ENCODE assay signal across 8 mouse cellular contexts in genomic region chr11:20035343-20035928, GRCm38 (mm10).
DNase-seq lines count a peak whose midpoint lies in the region; ATAC-seq and TF ChIP-seq lines count a peak whose summit lies in the region.

No protein-coding gene starts in this region.

- H3K9ac ChIP-seq in kidney, postnatal 0 days (ENCODE audit: low read depth, low read length): no peak overlapping the region
- peak overlapping the region; percentile 28; the same call in 1 of the 2 replicates for H3K9ac ChIP-seq in ES-E14 (ENCODE audit: insufficient read depth, low read depth, low read length, poor library complexity, severe bottlenecking)

- no peaks in the 10 kb centered on the region for H3K79me2 ChIP-seq in myocyte (ENCODE audit: control insufficient read depth, insufficient read depth)

- no peak overlapping the region for H3K27ac ChIP-seq in kidney, postnatal 0 days
- H3K27ac ChIP-seq in ES-E14 (ENCODE audit: insufficient read depth, low read depth, low read length, poor library complexity, severe bottlenecking): peak overlapping the region; percentile 15; the same call in 1 of the 2 replicates

- no peaks in the 10 kb centered on the region for H3K9me3 ChIP-seq in kidney, postnatal 0 days (replicated peaks; ENCODE audit: low read length)
- no peaks in the 10 kb centered on the region for H3K9me3 ChIP-seq in ES-E14 (ENCODE audit: control insufficient read depth, insufficient read depth, low read depth, low read length)

- H3ac ChIP-seq in myocyte (ENCODE audit: control insufficient read depth, insufficient read length): peak overlapping the region; percentile 13

- no peak overlapping the region for H3K4me3 ChIP-seq in kidney, postnatal 0 days (replicated peaks; ENCODE audit: low read depth, low read length)
- peak overlapping the region in 1 of 2 experiments; percentile 1; a peak in 2 of 4 replicates for H3K4me3 ChIP-seq in ES-E14 (ENCODE audit: insufficient read depth in 1 of 2, low read depth in 1 of 2, low read length in 2 of 2, poor library complexity in 1 of 2, severe bottlenecking in 1 of 2)
- H3K4me3 ChIP-seq in myocyte: no peak overlapping the region

- in situ Hi-C loops in ES-E14 (cut with MboI; ENCODE audit: low sequenced_read_pairs in 2 of 2, unreplicated experiment in 2 of 2): loop anchor here (10.0 to 25.0 kb wide), 3 partner anchors 121 to 448 kb away; no protein-coding TSS in a partner anchor

- WGBS in kidney, postnatal 0 days: 54% methylated on average over 11 of the region's 11 CpGs

- H3K27me3 ChIP-seq in kidney, postnatal 0 days (ENCODE audit: insufficient read depth, low read length): no peaks in the 10 kb centered on the region
- H3K27me3 ChIP-seq in myocyte (ENCODE audit: control insufficient read depth, insufficient read depth, insufficient read length): no peaks in the 10 kb centered on the region

- no peak for DNase-seq in kidney, postnatal 0 days (ENCODE audit: low spot score)
- no peak for DNase-seq in kidney, postnatal 4 days
- DNase-seq in ES-E14 (ENCODE audit: low read depth, low spot score): peak; percentile 64
- no peak for DNase-seq in neural tube, embryonic 10.5 days (ENCODE audit: extremely low spot score, low spot score)
- no peak for DNase-seq in B cell, adult 2 months
- no peak for DNase-seq in ovary, postnatal 36 days (ENCODE audit: low spot score)

- TF ChIP-seq POLR2A in myocyte (IDR thresholded peaks at IDR 0.05; ENCODE audit: insufficient read length, low read depth): no peak

- H3K4me1 ChIP-seq in kidney, postnatal 0 days (replicated peaks; ENCODE audit: insufficient read depth, low read length): no peaks in the 10 kb centered on the region
- peaks cover 0 to 26% of the 10 kb centered on the region in 2 experiments; a peak in 2 of 4 replicates for H3K4me1 ChIP-seq in ES-E14 (ENCODE audit: control insufficient read depth in 2 of 2, insufficient read depth in 2 of 2, low read length in 2 of 2, poor library complexity in 1 of 2)

- no peak overlapping the region for H3K4me2 ChIP-seq in kidney, postnatal 0 days (ENCODE audit: low read length)
- H3K4me2 ChIP-seq in myocyte (ENCODE audit: low read depth): peak overlapping the region; percentile 43

- 0 out of 2 replicates have a peak, but pooled peaks have one; percentile 57 for ATAC-seq in kidney, postnatal 0 days (replicated peaks; ENCODE audit: low FRiP score, low read depth)
- peak; percentile 72 for ATAC-seq in erythroid progenitor cell, adult 5-6 weeks (replicated peaks; ENCODE audit: low FRiP score, poor library complexity, severe bottlenecking)

- no peak for TF ChIP-seq CTCF in kidney, postnatal 0 days (IDR thresholded peaks at IDR 0.05; ENCODE audit: low read depth)

- H3K36me3 ChIP-seq in kidney, postnatal 0 days (ENCODE audit: insufficient read depth, low read length): no peaks in the 10 kb centered on the region
- no peaks in the 10 kb centered on the region for H3K36me3 ChIP-seq in ES-E14 (ENCODE audit: control insufficient read depth, insufficient read depth, low read length, poor library complexity, severe bottlenecking)
- no peaks in the 10 kb centered on the region for H3K36me3 ChIP-seq in myocyte (ENCODE audit: control insufficient read depth, insufficient read depth)

TF ChIP-seq in ES-E14, 5 proteins besides CTCF, POLR2A, EP300 and RAD21:
- TF ChIP-seq CHD2 (IDR thresholded peaks at IDR 0.05; ENCODE audit: low read depth, low read length) (no peak), HCFC1 (IDR thresholded peaks at IDR 0.05; ENCODE audit: borderline replicate concordance, insufficient read depth, low read length) (0 out of 2 replicates have a peak, but pooled peaks have one; percentile 27)

TF ChIP-seq in myocyte, 11 proteins besides CTCF, POLR2A, EP300 and RAD21:
- TF ChIP-seq CEBPB (IDR thresholded peaks at IDR 0.05; ENCODE audit: insufficient read depth, poor library complexity, severe bottlenecking): no peak
- TF ChIP-seq TCF12 (IDR thresholded peaks at IDR 0.05; ENCODE audit: insufficient read depth, poor library complexity, severe bottlenecking): no peak
- no peak for TF ChIP-seq TCF3 (IDR thresholded peaks at IDR 0.05; ENCODE audit: insufficient read length, low read depth)
- TF ChIP-seq REST (IDR thresholded peaks at IDR 0.05; ENCODE audit: insufficient read depth, insufficient read length): no peak
- no peak for TF ChIP-seq MYOG (IDR thresholded peaks at IDR 0.05; ENCODE audit: control insufficient read depth in 1 of 3, insufficient read depth in 1 of 3, insufficient read length in 2 of 3, low read depth in 2 of 3)
- peak; percentile 91 for TF ChIP-seq USF1 (IDR thresholded peaks at IDR 0.05; ENCODE audit: low read depth)
- TF ChIP-seq E2F4 (IDR thresholded peaks at IDR 0.05; ENCODE audit: insufficient read depth): no peak
- TF ChIP-seq SRF (IDR thresholded peaks at IDR 0.05; ENCODE audit: control insufficient read depth, insufficient read length, low read depth): no peak
TF ChIP-seq in myocyte: peak in this region for 1.
